Mouse (Mus musculus) embryonic facial prominence, embryonic 11.5 days (tissue): ENCODE results near the gene Mtx3. TPM values are rescaled to one million over a fixed set of nuclear protein-coding genes. Genes with fewer than 3 reads are reported as not detected.

Source experiments
- ATAC-seq: fragments of 200-750 bp; cut with Nextera tagmentation; replicated peaks from 2 replicates; pipeline ENCODE4 v1.8.0; 2017; ENCODE audit warnings: low read depth; ENCODE audit not compliant: insufficient number of reproducible peaks, low FRiP score, low TSS enrichment
- DNase-seq: peaks from one replicate; pipeline ENCODE4 v3.0.0-alpha.2; 2015; ENCODE audit warnings: low spot score
- H3K27ac ChIP-seq: fragments of 300-500 bp; sonication (generic); replicated peaks from 2 replicates; pipeline ENCODE4 v1.5.1; 2014; ENCODE audit warnings: mild to moderate bottlenecking, low read depth, low read length, control low read depth
- H3K27me3 ChIP-seq: fragments of 300-500 bp; sonication (generic); 2 replicates; pipeline ENCODE4 v1.6.1; 2014; ENCODE audit warnings: mild to moderate bottlenecking, low read length, moderate library complexity, mixed read lengths; ENCODE audit not compliant: control insufficient read depth, insufficient read depth
- H3K36me3 ChIP-seq: fragments of 300-500 bp; sonication (generic); replicated peaks from 2 replicates; pipeline ENCODE4 v1.6.1; 2014; ENCODE audit warnings: low read depth, mild to moderate bottlenecking, low read length, moderate library complexity, mixed read lengths; ENCODE audit not compliant: control insufficient read depth, insufficient read depth
- H3K4me1 ChIP-seq: fragments of 300-500 bp; sonication (generic); 2 replicates; pipeline ENCODE4 v1.6.1; 2014; ENCODE audit warnings: low read length, mixed read lengths; ENCODE audit not compliant: control insufficient read depth, insufficient read depth
- H3K4me2 ChIP-seq: fragments of 300-500 bp; sonication (generic); 2 replicates; pipeline ENCODE4 v1.6.1; 2014; ENCODE audit warnings: low read depth, mild to moderate bottlenecking, control low read depth, low read length, moderate library complexity
- H3K4me3 ChIP-seq: fragments of 300-500 bp; sonication (generic); 2 replicates; pipeline ENCODE4 v1.5.1; 2014; ENCODE audit warnings: low read depth, low read length, control low read depth
- H3K9ac ChIP-seq: fragments of 300-500 bp; sonication (generic); replicated peaks from 2 replicates; pipeline ENCODE4 v1.6.1; 2014; ENCODE audit warnings: mild to moderate bottlenecking, control low read depth, low read length
- H3K9me3 ChIP-seq: fragments of 300-500 bp; sonication (generic); replicated peaks from 2 replicates; pipeline ENCODE4 v1.6.1; 2016; ENCODE audit warnings: mild to moderate bottlenecking, low read length, inconsistent platforms, mixed read lengths; ENCODE audit not compliant: control insufficient read depth
- WGBS: fragments of 180-500 bp; shearing (Covaris S2); extraction: QIAGEN DNeasy Blood & Tissue Kit; methylation state at CpG from one replicate; pipeline ENCODE4 v1.1.7; 2014; 5-methylcytosine and 5-hydroxymethylcytosine counted together
- polyA plus RNA-seq: library from polyadenylated mRNA; unstranded; fragments of >200 nt; fragmentation: Nextera tagmentation; extraction: Ambion mirVana; gene quantifications from 2 replicates; pipeline ENCODE4 v1.2.1, GENCODE M21; 2014

Mtx3 gene
- polyA plus RNA-seq, 1 experiment from 2014 or later = 5.6 TPM

GRCm38 (mm10) chr13:92884930-92885329 lies 40.4 kb downstream of the Mtx3 start:
- H3K27ac ChIP-seq = no peak overlapping the region
- H3K4me1 ChIP-seq = no peaks in the 10 kb centered on the region
- ATAC-seq (no peak), DNase-seq (no peak)
- no peak overlapping the region for H3K4me2 ChIP-seq
- WGBS = 82% methylated on average over 1 of the region's 1 CpGs
- no peak overlapping the region for H3K9ac ChIP-seq
- no peak overlapping the region for H3K4me3 ChIP-seq
- no peaks in the 10 kb centered on the region for H3K36me3 ChIP-seq
- no peaks in the 10 kb centered on the region for H3K27me3 ChIP-seq
- no peaks in the 10 kb centered on the region for H3K9me3 ChIP-seq

DNA sequence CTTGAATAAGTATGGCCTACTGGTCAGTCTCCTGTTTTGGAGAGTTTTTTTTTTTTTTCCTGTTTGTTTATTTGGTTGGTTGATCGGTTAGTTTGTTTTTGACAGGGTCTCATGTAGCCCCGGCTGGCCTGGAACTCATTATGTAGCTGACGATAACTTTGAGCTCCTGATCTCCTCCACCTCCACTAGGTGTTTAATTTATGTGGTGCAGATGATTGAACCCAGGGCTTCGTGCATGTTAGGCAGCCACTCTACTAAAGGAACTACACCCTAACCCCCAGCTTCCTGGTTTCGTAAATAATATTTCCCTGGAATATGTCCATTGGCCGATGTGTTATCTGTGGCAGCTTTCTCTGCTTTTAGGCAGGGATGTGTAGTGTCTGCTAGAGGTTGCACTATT lies 54.5 kb downstream of the Mtx3 start:
- WGBS = 68% methylated on average over 6 of the region's 6 CpGs
- H3K9me3 ChIP-seq = no peaks in the 10 kb centered on the region
- DNase-seq (no peak), ATAC-seq (no peak)
- H3K4me2 ChIP-seq = no peak overlapping the region
- no peaks in the 10 kb centered on the region for H3K36me3 ChIP-seq
- H3K4me1 ChIP-seq = no peaks in the 10 kb centered on the region
- H3K27me3 ChIP-seq = no peaks in the 10 kb centered on the region
- no peak overlapping the region for H3K9ac ChIP-seq
- no peak overlapping the region for H3K4me3 ChIP-seq
- no peak overlapping the region for H3K27ac ChIP-seq

DNA sequence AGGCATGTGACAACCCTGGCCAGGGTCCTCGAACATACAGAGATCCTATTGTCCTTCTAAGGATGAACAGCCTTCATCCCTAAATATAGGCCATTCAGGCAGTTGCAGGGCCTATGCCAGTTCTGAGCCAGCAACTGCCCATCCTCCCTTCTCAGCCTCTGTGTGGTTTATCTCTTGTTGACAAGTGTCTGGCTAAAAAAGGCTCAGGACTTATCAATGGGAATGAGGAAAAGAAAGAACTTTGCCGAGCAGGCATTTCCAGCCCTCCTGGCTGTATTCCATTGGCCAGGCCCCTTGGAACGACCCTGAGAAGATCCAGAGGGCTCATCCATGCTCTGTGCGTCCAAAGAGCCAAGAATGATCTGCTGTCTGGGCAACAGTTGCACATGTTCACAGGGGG lies 58.7 kb downstream of the Mtx3 start:
- ATAC-seq (no peak), DNase-seq (no peak)
- WGBS = 69% methylated on average over 4 of the region's 4 CpGs
- Histone ChIP-seq H3K9ac (no peak overlapping the region), H3K36me3 (no peaks in the 10 kb centered on the region), H3K27me3 (no peaks in the 10 kb centered on the region), H3K4me2 (no peak overlapping the region), H3K4me1 (no peaks in the 10 kb centered on the region), H3K27ac (no peak overlapping the region), H3K4me3 (no peak overlapping the region), H3K9me3 (no peaks in the 10 kb centered on the region)

DNA sequence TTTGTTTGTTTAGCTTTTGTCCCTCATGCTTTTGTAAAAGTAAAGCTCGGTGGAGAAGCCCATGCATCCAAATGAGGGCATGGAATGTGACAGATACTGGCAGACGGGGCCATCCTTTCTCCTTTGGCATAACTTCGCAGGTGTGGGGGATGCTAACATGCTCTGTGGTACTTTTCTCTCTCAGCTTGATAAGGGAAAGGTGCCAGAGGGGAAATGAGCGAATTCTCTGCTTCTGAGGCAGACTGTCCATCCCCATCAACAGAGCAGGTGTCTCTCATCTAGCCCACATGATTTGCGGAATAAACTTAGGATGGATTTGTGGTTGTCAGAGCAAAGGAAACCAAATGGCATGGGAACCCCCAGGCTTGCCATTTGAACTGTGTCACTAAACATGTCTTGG lies 61.4 kb downstream of the Mtx3 start:
- Histone ChIP-seq H3K36me3 (no peaks in the 10 kb centered on the region), H3K4me1 (no peaks in the 10 kb centered on the region), H3K27ac (no peak overlapping the region), H3K27me3 (no peaks in the 10 kb centered on the region), H3K4me2 (no peak overlapping the region), H3K9me3 (no peaks in the 10 kb centered on the region), H3K9ac (no peak overlapping the region), H3K4me3 (no peak overlapping the region)
- ATAC-seq = no peak
- DNase-seq = no peak
- 82% methylated on average over 5 of the region's 5 CpGs for WGBS

- ATAC-seq = no peak
- Histone ChIP-seq H3K9ac (no peak overlapping the region), H3K4me1 (no peaks in the 10 kb centered on the region), H3K4me3 (no peak overlapping the region), H3K27ac (no peak overlapping the region), H3K36me3 (no peaks in the 10 kb centered on the region), H3K4me2 (no peak overlapping the region), H3K9me3 (no peaks in the 10 kb centered on the region), H3K27me3 (no peaks in the 10 kb centered on the region)
- 47% methylated on average over 5 of the region's 5 CpGs for WGBS
- DNase-seq = no peak
Observed at GRCm38 (mm10) chr13:92907366-92907765, 62.8 kb downstream of the Mtx3 start.

Other genes with a start within 250 kb of the Mtx3 start
- 7.7 and 9.8 TPM in 2 replicates for gene Serinc5, start 233.7 kb upstream of the Mtx3 start, polyA plus RNA-seq
- gene Thbs4, start 49.9 kb upstream of the Mtx3 start, polyA plus RNA-seq = 3.8 and 3.9 TPM in 2 replicates